Mouse (Mus musculus) stomach, postnatal 0 days (tissue): Measurements from ENCODE around the gene Tmem56. TPM values are rescaled to one million over a fixed set of nuclear protein-coding genes. Genes with fewer than 3 reads are reported as not detected.

Experiments used
- ATAC-seq: fragments of 200-750 bp; cut with Nextera tagmentation; 2 replicates; pipeline ENCODE4 v1.8.0; 2017; ENCODE audit not compliant: low FRiP score, low TSS enrichment
- DNase-seq: peaks from one replicate; pipeline ENCODE4 v3.0.0-alpha.2; 2016; ENCODE audit warnings: low spot score
- H3K27ac ChIP-seq: fragments of 300-500 bp; sonication (generic); replicated peaks from 2 replicates; pipeline ENCODE4 v1.5.1; 2014; ENCODE audit warnings: mild to moderate bottlenecking, control low read depth
- H3K27me3 ChIP-seq: fragments of 300-500 bp; sonication (generic); 2 replicates; pipeline ENCODE4 v1.6.1; 2014; ENCODE audit warnings: low read length; ENCODE audit not compliant: control insufficient read depth, insufficient read depth
- H3K36me3 ChIP-seq: fragments of 300-500 bp; sonication (generic); 2 replicates; pipeline ENCODE4 v1.6.1; 2014; ENCODE audit warnings: low read length, mixed read lengths; ENCODE audit not compliant: control insufficient read depth, insufficient read depth
- H3K4me1 ChIP-seq: fragments of 300-500 bp; sonication (generic); replicated peaks from 2 replicates; pipeline ENCODE4 v1.6.1; 2014; ENCODE audit warnings: antibody characterized with exemption; ENCODE audit not compliant: control insufficient read depth, insufficient read depth
- H3K4me2 ChIP-seq: fragments of 300-500 bp; sonication (generic); replicated peaks from 2 replicates; pipeline ENCODE4 v1.6.1; 2014; ENCODE audit warnings: low read depth, mild to moderate bottlenecking, control low read depth, moderate library complexity
- H3K4me3 ChIP-seq: fragments of 300-500 bp; sonication (generic); 2 replicates; pipeline ENCODE4 v1.5.1; 2014; ENCODE audit warnings: low read depth, low read length, control low read depth
- H3K9ac ChIP-seq: fragments of 300-500 bp; sonication (generic); 2 replicates; pipeline ENCODE4 v1.6.1; 2014; ENCODE audit warnings: mild to moderate bottlenecking, low read length, control low read depth, mixed read lengths
- H3K9me3 ChIP-seq: fragments of 300-500 bp; sonication (generic); 2 replicates; pipeline ENCODE4 v1.6.1; 2016; ENCODE audit warnings: low read length; ENCODE audit not compliant: control insufficient read depth
- CTCF ChIP-seq: IDR thresholded peaks from 2 replicates; pipeline ENCODE4 v1.5.1; 2016; ENCODE audit warnings: antibody characterized with exemption, low read depth, mild to moderate bottlenecking, moderate library complexity
- EP300 ChIP-seq: optimal IDR thresholded peaks from 2 replicates; pipeline ENCODE3; 2016; ENCODE audit warnings: antibody characterized with exemption
- WGBS: fragments of 180-500 bp; shearing (Covaris S2); extraction: QIAGEN DNeasy Blood & Tissue Kit; methylation state at CpG from one replicate; pipeline ENCODE4 v1.1.7; 2014; 5-methylcytosine and 5-hydroxymethylcytosine counted together
- polyA plus RNA-seq: library from polyadenylated mRNA; unstranded; fragments of >200 nt; fragmentation: Nextera tagmentation; extraction: Ambion mirVana; gene quantifications from 2 replicates; pipeline ENCODE4 v1.2.1, GENCODE M21; 2015

The Tmem56 gene
- polyA plus RNA-seq, 1 experiment from 2014 or later: 2.6 TPM

DNA sequence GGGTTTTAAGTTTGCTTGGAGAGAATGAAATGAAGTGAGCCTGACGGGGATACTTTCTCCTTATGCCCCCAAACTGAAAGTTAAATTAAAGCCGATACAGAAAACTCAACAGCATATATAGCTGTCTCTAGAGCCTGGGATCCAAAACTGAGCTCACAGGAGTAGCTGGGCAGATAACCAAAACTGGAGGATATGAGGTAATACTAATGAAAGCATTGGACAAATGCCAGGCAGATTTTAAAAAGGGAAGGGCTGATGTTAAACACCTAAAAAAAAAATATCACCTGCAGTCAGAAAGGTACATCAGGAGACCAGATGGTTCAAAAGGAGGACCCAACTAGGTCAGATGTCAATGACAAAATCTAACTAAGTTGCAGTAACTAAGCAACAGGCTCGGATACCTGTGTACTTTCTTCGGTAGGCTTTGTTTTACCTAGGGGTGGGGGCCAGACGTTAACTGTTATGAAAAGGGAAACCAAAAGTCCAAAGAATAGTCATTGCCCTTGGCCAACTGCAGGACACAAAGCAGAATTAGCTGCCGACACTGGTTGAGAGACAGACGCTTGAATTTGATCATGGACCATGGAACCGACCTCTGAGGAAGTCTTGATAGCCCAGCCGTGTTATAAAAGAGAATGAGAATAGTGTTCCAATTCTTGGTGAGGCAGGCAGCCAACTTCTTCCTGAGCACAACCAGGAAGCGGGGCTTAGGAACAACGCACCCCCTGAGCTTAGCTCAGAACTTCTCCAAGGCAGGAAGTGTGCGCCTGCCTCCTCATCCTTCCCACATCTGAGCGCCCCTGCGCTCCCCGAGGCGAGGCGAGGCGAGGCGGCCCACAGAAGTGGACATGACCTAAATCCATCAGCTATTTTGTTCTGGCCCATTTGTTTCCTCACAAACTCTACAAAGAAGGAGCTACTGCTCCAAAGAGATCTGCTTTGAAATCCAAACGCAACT is 24.1 kb downstream of the Tmem56 start:
- 65% methylated on average over 20 of the region's 20 CpGs for WGBS

DNA sequence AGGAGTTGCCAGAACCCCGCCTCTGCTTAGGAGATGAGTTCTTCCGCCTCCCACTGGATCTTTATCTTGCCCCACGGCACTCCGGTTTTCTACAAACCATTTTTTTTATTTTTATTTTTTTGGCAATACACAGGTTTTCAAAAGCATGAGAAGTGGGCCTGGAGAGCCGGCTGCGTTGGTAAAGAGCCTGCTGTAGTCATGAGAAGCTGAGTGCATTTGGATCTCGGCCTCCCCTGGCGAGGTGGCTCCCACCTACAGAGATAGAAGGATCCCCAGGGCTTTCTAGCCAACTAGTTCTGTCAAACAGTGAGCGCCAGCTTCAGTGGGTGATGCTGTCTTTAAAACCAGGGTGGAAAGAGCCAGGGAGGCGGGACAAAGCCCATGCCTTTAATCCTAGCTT is 25.5 kb downstream of the Tmem56 start:
- 84% methylated on average over 10 of the region's 10 CpGs for WGBS
- ATAC-seq (no peak), DNase-seq (no peak)
- no peaks in the 10 kb centered on the region for H3K36me3 ChIP-seq
- H3K27me3 ChIP-seq: no peaks in the 10 kb centered on the region
- TF ChIP-seq CTCF (no peak), EP300 (no peak)
- no peaks in the 10 kb centered on the region for H3K9me3 ChIP-seq
- no peak overlapping the region for H3K9ac ChIP-seq
- no peaks in the 10 kb centered on the region; the same call in 1 of the 2 replicates for H3K4me1 ChIP-seq
- no peak overlapping the region for H3K4me3 ChIP-seq
- H3K27ac ChIP-seq: no peak overlapping the region
- no peak overlapping the region for H3K4me2 ChIP-seq

More for the DNA sequence above, 24.1 kb downstream of the Tmem56 start:
- TF ChIP-seq EP300 (no peak), CTCF (no peak)
- H3K27ac ChIP-seq: 0 out of 2 replicates have a peak overlapping the region, but pooled peaks have one; percentile 8
- H3K4me2 ChIP-seq: peak overlapping the region; percentile 25; the same call in 1 of the 2 replicates
- H3K27me3 ChIP-seq: no peaks in the 10 kb centered on the region
- H3K36me3 ChIP-seq: no peaks in the 10 kb centered on the region
- H3K4me3 ChIP-seq: no peak overlapping the region
- H3K9me3 ChIP-seq: no peaks in the 10 kb centered on the region
- ATAC-seq (no peak), DNase-seq (peak; percentile 23)
- H3K4me1 ChIP-seq: no peaks in the 10 kb centered on the region; the same call in 1 of the 2 replicates
- H3K9ac ChIP-seq: no peak overlapping the region

DNA sequence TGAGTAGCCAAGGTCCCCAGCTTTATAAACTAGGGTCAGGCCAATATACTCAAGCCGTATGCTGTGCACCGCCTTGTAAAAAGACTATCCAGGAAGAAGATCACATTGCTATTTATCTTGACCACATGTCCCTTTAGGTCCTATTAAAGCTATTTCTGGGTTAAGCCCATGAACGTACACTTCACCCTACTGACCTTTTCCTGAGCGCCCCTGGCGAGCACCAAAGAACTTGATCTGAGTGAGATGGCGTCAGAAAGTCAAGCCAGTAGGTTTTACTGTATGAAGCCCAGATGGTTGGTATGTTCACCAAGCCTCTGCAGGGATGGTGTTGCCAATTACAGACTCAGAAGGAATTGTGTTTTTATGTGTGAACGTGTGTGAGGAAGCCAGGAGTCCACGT is 26.8 kb downstream of the Tmem56 start:
- Histone ChIP-seq H3K27ac (no peak overlapping the region), H3K4me2 (no peak overlapping the region), H3K4me3 (no peak overlapping the region), H3K36me3 (no peaks in the 10 kb centered on the region), H3K4me1 (no peaks in the 10 kb centered on the region; the same call in 1 of the 2 replicates), H3K9ac (no peak overlapping the region), H3K9me3 (no peaks in the 10 kb centered on the region), H3K27me3 (no peaks in the 10 kb centered on the region)
- ATAC-seq: no peak
- DNase-seq: no peak
- 86% methylated on average over 8 of the region's 8 CpGs for WGBS
- TF ChIP-seq EP300 (no peak), CTCF (no peak)

DNA sequence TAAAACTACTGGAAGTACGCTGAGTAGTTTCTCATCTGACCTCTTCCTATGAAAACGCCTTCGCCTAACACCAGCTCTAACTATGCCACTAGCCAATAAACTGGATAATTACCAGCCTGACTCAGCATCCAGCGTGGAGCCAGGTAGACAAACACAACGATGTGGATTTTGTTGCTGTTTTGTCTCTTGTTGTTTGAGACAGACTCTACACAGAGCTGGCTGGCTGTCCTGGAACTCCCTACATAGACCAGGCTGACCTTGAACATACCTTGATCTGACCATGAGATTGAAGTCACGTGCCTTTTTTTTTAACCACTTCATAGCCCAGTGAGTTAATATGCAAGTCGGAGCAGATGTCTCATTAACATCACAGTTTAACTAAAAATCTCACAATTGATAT is 27.4 kb downstream of the Tmem56 start:
- no peak overlapping the region for H3K9ac ChIP-seq
- 88% methylated on average over 7 of the region's 7 CpGs for WGBS
- H3K4me1 ChIP-seq: no peaks in the 10 kb centered on the region; the same call in 1 of the 2 replicates
- no peak overlapping the region for H3K4me3 ChIP-seq
- TF ChIP-seq EP300 (no peak), CTCF (no peak)
- ATAC-seq (no peak), DNase-seq (no peak)
- H3K9me3 ChIP-seq: no peaks in the 10 kb centered on the region
- no peak overlapping the region for H3K27ac ChIP-seq
- no peaks in the 10 kb centered on the region for H3K36me3 ChIP-seq
- no peaks in the 10 kb centered on the region for H3K27me3 ChIP-seq
- H3K4me2 ChIP-seq: no peak overlapping the region

DNA sequence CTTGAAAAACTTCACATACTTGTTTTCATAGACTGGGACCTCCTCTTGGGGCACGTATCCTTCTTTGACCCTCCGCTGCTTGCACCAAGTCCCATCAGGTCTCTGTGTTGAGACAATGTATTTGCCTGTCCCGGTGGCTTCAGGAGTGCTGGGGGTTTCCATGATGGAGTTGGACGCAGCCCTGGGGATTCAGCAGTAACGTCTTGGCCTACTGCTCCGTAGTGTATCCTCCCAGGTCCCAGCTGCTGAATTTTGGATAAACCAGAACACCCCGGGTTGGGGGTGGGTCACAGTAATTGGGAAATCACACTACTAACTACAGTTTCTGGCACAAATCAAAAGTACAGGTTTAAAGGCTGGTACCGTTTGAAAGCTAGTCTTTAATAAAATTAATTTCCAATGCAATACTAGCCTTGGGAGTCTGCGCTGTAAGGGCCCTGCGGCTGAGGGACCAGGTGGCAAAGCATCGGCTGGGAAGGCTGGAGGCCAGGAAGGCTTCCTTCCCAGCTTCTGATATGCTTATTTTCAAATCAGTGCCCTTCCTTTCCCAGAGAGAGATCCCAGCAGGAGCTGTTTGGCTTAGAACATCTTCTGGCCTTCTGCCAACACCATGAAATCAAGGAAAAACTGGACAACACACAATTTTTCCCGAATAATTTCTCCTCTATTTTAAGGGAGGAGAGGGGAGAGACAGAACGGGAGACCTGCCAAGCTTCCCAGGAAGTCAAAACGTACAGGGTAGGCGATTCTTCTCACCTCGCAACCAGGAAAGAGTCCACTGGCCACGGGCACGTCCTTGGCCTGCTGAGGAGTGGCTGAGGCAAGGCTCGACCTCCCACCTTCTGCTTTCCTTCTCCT is 32.1 kb downstream of the Tmem56 start:
- Histone ChIP-seq H3K27ac (no peak overlapping the region), H3K9ac (no peak overlapping the region), H3K9me3 (no peaks in the 10 kb centered on the region), H3K4me1 (no peaks in the 10 kb centered on the region), H3K4me2 (no peak overlapping the region), H3K27me3 (no peaks in the 10 kb centered on the region), H3K4me3 (no peak overlapping the region), H3K36me3 (no peaks in the 10 kb centered on the region)
- no peak for DNase-seq
- TF ChIP-seq CTCF (no peak), EP300 (no peak)
- WGBS: 61% methylated on average over 19 of the region's 19 CpGs
- no peak for ATAC-seq
